Mouse (Mus musculus) lung, embryonic 16.5 days (tissue): ENCODE data around the gene Capn12. TPM values are rescaled to one million over a fixed set of nuclear protein-coding genes. Genes with fewer than 3 reads are reported as not detected.

Experiments used
- ATAC-seq: fragments of 200-750 bp; cut with Nextera tagmentation; 2 replicates; pipeline ENCODE4 v1.8.0; 2017; ENCODE audit warnings: low read depth, mild to moderate bottlenecking, moderate library complexity
- H3K27ac ChIP-seq: fragments of 300-500 bp; sonication (generic); 2 replicates; pipeline ENCODE4 v1.5.1; 2014; ENCODE audit warnings: mild to moderate bottlenecking, control low read depth, low read length
- H3K27me3 ChIP-seq: fragments of 300-500 bp; sonication (generic); 2 replicates; pipeline ENCODE4 v1.6.1; 2014; ENCODE audit warnings: low read depth, low read length, mixed read lengths; ENCODE audit not compliant: control insufficient read depth, insufficient read depth
- H3K36me3 ChIP-seq: fragments of 300-500 bp; sonication (generic); 2 replicates; pipeline ENCODE4 v1.6.1; 2014; ENCODE audit warnings: low read length; ENCODE audit not compliant: control insufficient read depth, insufficient read depth
- H3K4me1 ChIP-seq: fragments of 300-500 bp; sonication (generic); replicated peaks from 2 replicates; pipeline ENCODE4 v1.6.1; 2014; ENCODE audit warnings: low read length, mixed read lengths; ENCODE audit not compliant: control insufficient read depth, insufficient read depth
- H3K4me2 ChIP-seq: fragments of 300-500 bp; sonication (generic); 2 replicates; pipeline ENCODE4 v1.6.1; 2014; ENCODE audit warnings: low read depth, low read length, control low read depth
- H3K4me3 ChIP-seq: fragments of 300-500 bp; sonication (generic); 2 replicates; pipeline ENCODE4 v1.5.1; 2014; ENCODE audit warnings: mild to moderate bottlenecking, low read length, control low read depth
- H3K9ac ChIP-seq: fragments of 300-500 bp; sonication (generic); 2 replicates; pipeline ENCODE4 v1.6.1; 2014; ENCODE audit warnings: low read length, control low read depth
- H3K9me3 ChIP-seq: fragments of 300-500 bp; sonication (generic); 2 replicates; pipeline ENCODE4 v1.6.1; 2016; ENCODE audit warnings: low read length; ENCODE audit not compliant: control insufficient read depth
- WGBS: fragments of 180-500 bp; shearing (Covaris S2); extraction: QIAGEN DNeasy Blood & Tissue Kit; methylation state at CpG from one replicate; pipeline ENCODE4 v1.1.7; 2014; 5-methylcytosine and 5-hydroxymethylcytosine counted together
- polyA plus RNA-seq: library from polyadenylated mRNA; unstranded; fragments of >200 nt; fragmentation: Nextera tagmentation; extraction: Ambion mirVana; gene quantifications from 2 replicates; pipeline ENCODE4 v1.2.1, GENCODE M21; 2015

Capn12 gene
- polyA plus RNA-seq, result 0.43 and 0.49 TPM in 2 replicates

DNA sequence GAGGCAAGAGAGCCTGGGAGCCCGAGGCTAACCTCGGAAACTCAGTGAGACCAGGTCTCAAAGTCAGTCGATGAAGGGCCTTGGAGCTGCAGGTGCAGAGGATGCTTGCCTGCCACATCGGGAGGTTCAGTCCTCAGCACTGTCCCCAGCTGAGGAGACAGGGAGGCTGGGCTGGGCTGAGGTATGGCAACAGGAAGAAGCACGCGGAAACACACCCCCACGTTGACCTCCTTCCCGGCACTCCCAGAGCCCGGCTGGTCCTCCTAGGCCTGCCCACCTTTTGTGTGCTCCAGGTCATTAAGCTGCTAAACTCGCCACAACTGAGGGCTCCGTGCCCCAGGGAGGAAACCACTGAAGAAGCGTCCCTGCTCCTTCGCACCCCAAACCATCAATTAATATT, at the start of gene Capn12:
TSS of gene Capn12 (plus strand) at position 224 of the 400 bp plus-strand sequence.
- Histone ChIP-seq H3K9me3 (no peaks in the 10 kb centered on the region), H3K9ac (no peak within 1 kb of the TSS), H3K36me3 (no peaks in the 10 kb centered on the region), H3K4me2 (no peak within 1 kb of the TSS), H3K27ac (no peak within 1 kb of the TSS), H3K27me3 (no peaks in the 10 kb centered on the region), H3K4me3 (no peak within 1 kb of the TSS), H3K4me1 (no peaks in the 10 kb centered on the region)
- WGBS, result 37% methylated on average over 13 of the region's 13 CpGs
- ATAC-seq, result 0 out of 2 replicates have a peak, but pooled peaks have one; percentile 24

DNA sequence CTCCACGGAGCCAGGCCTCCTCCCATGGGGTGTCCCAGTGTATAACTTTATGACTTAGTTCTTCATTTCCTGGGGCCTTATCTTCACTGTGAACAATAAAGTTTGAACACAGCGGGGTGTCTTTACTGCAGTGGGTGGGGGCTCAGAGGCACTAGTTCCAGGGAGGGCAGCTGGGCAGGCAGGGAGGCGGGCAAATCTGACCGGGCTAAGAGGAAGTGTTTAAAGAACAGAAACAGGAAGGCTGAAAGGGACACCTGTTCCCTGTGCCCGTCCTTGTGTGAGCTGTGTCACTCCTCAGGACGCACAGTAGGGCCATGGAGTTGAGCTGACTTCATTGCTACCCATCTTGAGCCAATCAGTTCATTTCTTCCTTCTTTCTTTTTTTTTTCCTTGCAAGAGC, 49.1 kb upstream of the Capn12 start:
- no peak overlapping the region for H3K9ac ChIP-seq
- no peaks in the 10 kb centered on the region for H3K27me3 ChIP-seq
- H3K4me2 ChIP-seq, result no peak overlapping the region
- no peak overlapping the region for H3K27ac ChIP-seq
- peaks cover 12% of the 10 kb centered on the region for H3K36me3 ChIP-seq
- H3K4me3 ChIP-seq, result no peak overlapping the region
- ATAC-seq, result no peak
- 47% methylated on average over 6 of the region's 6 CpGs for WGBS
- H3K4me1 ChIP-seq, result no peaks in the 10 kb centered on the region
- 0 out of 2 replicates have a peak, but pooled peaks cover 2% of the 10 kb centered on the region for H3K9me3 ChIP-seq

DNA sequence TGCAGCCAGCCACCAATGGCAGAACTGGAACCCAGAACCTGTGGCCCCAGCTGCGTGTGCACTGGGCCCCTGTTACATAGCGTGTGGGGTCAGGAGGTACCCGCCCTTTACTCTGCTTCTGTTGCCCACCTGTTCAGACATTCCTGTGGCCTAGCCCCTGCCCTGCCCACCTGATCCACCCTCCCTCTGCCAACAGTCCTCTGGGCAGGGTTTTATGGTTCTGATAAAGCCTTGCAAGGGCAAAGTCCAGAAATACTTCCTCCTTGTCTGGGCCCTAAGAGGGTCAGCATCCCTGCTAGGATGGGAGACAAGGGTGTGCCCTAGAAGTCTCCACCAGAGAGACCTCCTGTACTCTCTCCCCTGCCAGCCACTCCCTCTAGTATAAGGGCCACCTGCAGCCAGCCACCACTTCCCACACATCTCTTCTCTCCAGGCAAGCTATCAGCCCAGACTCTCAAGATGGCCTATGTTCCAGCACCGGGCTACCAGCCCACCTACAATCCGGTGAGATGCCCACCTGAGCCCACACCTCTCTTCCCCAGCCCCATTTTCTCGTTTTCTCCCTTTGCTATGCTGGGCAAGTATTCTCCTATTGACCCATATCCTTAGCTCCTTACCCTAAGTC, 47.4 kb upstream of the Capn12 start, which contains the start of gene Lgals4:
TSS of gene Lgals4 (plus strand) at position 132 of the 625 bp plus-strand sequence.
- no peaks in the 10 kb centered on the region for H3K4me1 ChIP-seq
- H3K9ac ChIP-seq, result no peak within 1 kb of the TSS
- no peak within 1 kb of the TSS for H3K27ac ChIP-seq
- 77% methylated on average over 6 of the region's 6 CpGs for WGBS
- peaks cover 12% of the 10 kb centered on the region for H3K36me3 ChIP-seq
- H3K27me3 ChIP-seq, result no peaks in the 10 kb centered on the region
- H3K4me2 ChIP-seq, result no peak within 1 kb of the TSS
- 0 out of 2 replicates have a peak, but pooled peaks cover 2% of the 10 kb centered on the region for H3K9me3 ChIP-seq
- H3K4me3 ChIP-seq, result no peak within 1 kb of the TSS
- ATAC-seq, result no peak

DNA sequence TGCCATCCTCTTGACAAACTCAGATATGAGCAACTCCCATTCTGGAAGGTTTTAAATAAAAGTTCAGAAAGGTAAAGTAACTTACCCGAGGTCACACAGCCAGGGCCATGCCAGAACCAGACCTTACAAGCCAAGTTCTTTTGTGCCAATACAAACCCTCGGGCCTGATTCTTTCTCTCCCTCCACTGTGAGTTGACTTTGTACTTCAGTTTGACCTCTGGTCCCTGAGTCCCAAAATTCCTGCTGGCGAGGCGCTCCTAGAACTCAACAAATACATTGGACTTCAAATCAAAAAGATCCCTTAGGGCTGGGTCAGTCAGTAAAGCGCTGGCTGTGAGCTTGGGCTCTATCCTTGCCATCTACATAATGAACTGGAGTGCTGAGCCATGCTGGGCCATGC, 44.3 kb upstream of the Capn12 start:
- H3K27ac ChIP-seq, result no peak overlapping the region
- H3K9ac ChIP-seq, result no peak overlapping the region
- H3K27me3 ChIP-seq, result no peaks in the 10 kb centered on the region
- H3K4me1 ChIP-seq, result no peaks in the 10 kb centered on the region
- no peaks in the 10 kb centered on the region for H3K9me3 ChIP-seq
- no peak overlapping the region for H3K4me2 ChIP-seq
- WGBS, result 72% methylated on average over 5 of the region's 5 CpGs
- 0 out of 2 replicates have a peak, but pooled peaks cover under 1% of the 10 kb centered on the region for H3K36me3 ChIP-seq
- no peak for ATAC-seq
- no peak overlapping the region for H3K4me3 ChIP-seq

DNA sequence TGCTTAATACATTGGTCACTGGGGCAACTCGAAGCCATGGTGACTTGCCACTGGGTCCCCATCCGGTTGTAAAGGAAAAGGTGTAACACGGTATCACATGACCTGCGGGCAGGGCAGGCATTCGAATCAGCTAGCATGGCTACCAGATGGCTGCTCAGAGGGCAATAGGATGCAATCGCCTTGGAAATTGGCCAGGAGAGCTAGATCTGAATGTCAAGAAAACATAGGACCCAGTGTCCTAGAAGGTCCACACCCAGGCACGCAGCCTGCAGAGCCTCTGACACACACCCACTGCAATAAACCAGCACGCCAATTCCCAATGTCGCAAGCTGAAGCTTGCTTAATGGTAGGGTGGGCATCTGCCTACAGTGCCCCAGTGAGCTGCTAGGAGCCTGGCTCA, 42.9 kb upstream of the Capn12 start:
- no peak overlapping the region for H3K4me2 ChIP-seq
- no peak overlapping the region for H3K27ac ChIP-seq
- ATAC-seq, result no peak
- H3K9ac ChIP-seq, result no peak overlapping the region
- H3K36me3 ChIP-seq, result no peaks in the 10 kb centered on the region
- H3K4me3 ChIP-seq, result no peak overlapping the region
- H3K4me1 ChIP-seq, result no peaks in the 10 kb centered on the region
- H3K27me3 ChIP-seq, result no peaks in the 10 kb centered on the region
- 71% methylated on average over 9 of the region's 9 CpGs for WGBS
- H3K9me3 ChIP-seq, result no peaks in the 10 kb centered on the region

DNA sequence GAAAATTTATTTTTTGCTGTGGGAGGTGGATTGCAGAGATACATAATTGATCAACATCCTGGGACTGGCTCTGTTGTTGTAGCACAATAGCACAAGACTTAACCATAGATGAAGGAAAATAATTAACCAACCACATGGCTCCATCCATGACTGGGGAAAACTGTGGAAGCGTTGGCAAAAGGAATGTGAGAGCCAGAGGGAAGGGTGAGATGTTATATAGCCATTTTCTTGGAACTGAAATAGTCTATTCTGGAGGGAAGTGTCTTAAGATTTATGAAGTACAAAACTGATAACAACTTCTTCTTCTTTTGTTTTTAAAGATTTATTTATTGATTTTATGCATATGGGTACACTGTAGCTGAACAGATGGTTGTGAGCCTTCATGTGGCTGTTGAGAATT, 33.9 kb upstream of the Capn12 start:
- Histone ChIP-seq H3K4me2 (no peak overlapping the region), H3K36me3 (no peaks in the 10 kb centered on the region), H3K4me3 (no peak overlapping the region), H3K9me3 (peaks cover 3% of the 10 kb centered on the region), H3K27me3 (no peaks in the 10 kb centered on the region), H3K27ac (no peak overlapping the region), H3K9ac (no peak overlapping the region), H3K4me1 (no peaks in the 10 kb centered on the region)
- peak; percentile 75 for ATAC-seq
- 42% methylated on average over 1 of the region's 1 CpGs for WGBS

DNA sequence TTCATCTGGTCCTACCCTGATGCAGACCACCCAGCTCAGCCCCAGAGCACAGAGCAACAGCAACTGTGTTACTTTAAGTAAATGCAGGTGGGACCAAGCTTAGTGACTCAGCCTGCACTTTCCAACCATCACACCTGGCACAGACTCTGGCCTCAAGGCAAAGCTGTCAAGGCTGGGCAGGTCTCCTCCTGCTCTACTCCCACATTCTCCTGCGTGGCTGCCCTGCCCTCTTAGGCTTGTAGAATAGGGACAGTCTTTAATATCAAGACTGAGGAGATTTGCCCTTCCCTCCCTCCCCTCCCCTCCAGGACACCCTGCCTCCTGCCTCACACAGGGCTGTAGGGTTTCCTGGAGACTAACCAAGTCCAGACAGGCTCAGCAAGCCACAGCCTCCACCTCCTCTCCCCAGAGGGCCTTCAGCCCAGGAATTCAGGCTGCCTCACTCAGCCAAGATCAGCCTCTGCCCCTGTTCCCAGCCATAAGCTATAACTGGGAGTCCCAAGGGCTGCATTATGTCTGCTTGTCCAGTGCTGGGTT, 31.5 kb upstream of the Capn12 start:
- ATAC-seq, result peak; percentile 52
- H3K4me1 ChIP-seq, result no peaks in the 10 kb centered on the region

DNA sequence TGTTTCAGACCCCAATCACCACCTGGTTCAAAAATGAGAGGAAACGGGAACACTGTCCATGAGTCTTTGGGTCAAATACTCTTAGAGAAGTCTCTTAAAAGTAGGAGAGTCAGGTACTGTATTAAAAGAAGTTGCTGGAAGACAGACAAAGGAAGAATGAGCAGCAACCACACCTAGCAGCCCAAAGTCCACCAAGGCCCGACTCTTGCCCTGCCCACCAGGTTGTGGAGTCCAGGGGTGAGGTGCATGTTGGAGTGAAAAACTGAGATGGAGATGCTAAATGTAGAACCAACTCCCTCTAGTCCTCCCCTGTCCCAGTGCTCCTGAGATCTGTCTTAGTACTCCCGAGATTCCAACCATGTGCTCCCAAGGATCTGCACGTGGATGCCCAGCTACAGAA, 30.6 kb upstream of the Capn12 start:
- 71% methylated on average over 4 of the region's 4 CpGs for WGBS
- H3K4me2 ChIP-seq, result no peak overlapping the region
- no peaks in the 10 kb centered on the region for H3K36me3 ChIP-seq
- H3K27me3 ChIP-seq, result no peaks in the 10 kb centered on the region
- H3K4me3 ChIP-seq, result no peak overlapping the region
- H3K4me1 ChIP-seq, result no peaks in the 10 kb centered on the region
- no peaks in the 10 kb centered on the region; the same call in 1 of the 2 replicates for H3K9me3 ChIP-seq
- ATAC-seq, result no peak
- H3K27ac ChIP-seq, result no peak overlapping the region
- no peak overlapping the region for H3K9ac ChIP-seq

More for the DNA sequence above, 31.5 kb upstream of the Capn12 start:
- Histone ChIP-seq H3K36me3 (no peaks in the 10 kb centered on the region), H3K4me2 (no peak overlapping the region), H3K27ac (no peak overlapping the region), H3K9me3 (no peaks in the 10 kb centered on the region; the same call in 1 of the 2 replicates), H3K27me3 (no peaks in the 10 kb centered on the region), H3K9ac (0 out of 2 replicates have a peak overlapping the region, but pooled peaks have one; percentile 2), H3K4me3 (no peak overlapping the region)
- 30% methylated on average over 1 of the region's 1 CpGs for WGBS

DNA sequence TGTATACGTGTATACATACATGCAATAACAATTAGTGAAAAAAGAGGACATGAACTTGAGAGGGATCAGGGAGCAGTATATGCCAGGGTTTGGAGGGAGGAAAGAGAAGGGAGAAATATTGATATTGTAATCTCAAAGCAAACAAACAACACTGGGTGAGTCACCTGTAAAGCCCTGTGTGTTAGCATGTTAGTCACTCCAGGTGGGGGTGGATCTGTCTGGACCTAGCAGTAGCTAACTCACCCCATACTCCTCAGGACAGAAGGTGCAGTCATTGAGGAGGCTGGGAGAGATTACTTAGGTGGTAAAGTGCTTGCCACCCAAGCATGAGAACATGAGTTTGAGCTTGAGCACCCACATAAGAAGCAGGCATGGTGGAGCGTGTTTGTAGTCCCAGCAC, 21.3 kb upstream of the Capn12 start:
- Histone ChIP-seq H3K36me3 (no peaks in the 10 kb centered on the region), H3K27ac (no peak overlapping the region), H3K4me2 (no peak overlapping the region), H3K9ac (no peak overlapping the region), H3K4me1 (0 out of 2 replicates have a peak, but pooled peaks cover 3% of the 10 kb centered on the region), H3K27me3 (no peaks in the 10 kb centered on the region), H3K4me3 (no peak overlapping the region), H3K9me3 (no peaks in the 10 kb centered on the region)
- 90% methylated on average over 2 of the region's 2 CpGs for WGBS
- no peak for ATAC-seq
